Mouse (Mus musculus): ENCODE measurements around the gene Slit3.

DNA sequence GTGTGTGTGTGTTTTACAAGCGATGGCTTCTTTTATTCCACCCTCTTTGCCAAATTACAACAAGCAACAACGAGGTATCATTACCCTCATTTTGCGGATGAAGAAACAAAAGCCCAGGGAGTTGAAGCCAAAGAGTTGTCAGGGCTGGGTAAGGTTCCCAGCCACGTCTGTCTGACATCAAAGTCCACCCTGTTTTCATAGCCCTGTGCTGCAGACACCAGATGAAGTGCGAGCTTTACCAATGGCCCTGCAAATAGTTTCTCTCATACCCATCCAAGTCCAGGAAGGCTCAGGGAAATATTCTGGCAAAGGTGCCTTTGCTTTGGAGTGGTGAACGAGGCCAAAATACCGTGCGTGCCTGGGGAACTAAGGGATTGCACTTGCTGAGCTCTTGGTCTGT lies 58.3 kb downstream of the Slit3 start:
- TF ChIP-seq POLR2A (IDR thresholded peaks at IDR 0.05; ENCODE audit: low read depth, low read length) (no peak), CTCF (IDR thresholded peaks at IDR 0.05; ENCODE audit: extremely low read depth, insufficient read length, insufficient replicate concordance, low read depth, low read length) (no peak)
